Mouse (Mus musculus) T-helper 17 cell (primary cell): ENCODE measurements around the gene Hivep3.

Experiments
- in situ Hi-C, 2 experiments: fragments of 300-600 bp; cut with MboI, MseI; formaldehyde crosslinking; loops; 1 replicate in 1 of 2; 2 replicates in 1 of 2; pipeline ENCODE4 v1.15.1; 2025; ENCODE audit warnings: high pct_unique_total_duplicates in 2 of 2

The Hivep3 gene

DNA sequence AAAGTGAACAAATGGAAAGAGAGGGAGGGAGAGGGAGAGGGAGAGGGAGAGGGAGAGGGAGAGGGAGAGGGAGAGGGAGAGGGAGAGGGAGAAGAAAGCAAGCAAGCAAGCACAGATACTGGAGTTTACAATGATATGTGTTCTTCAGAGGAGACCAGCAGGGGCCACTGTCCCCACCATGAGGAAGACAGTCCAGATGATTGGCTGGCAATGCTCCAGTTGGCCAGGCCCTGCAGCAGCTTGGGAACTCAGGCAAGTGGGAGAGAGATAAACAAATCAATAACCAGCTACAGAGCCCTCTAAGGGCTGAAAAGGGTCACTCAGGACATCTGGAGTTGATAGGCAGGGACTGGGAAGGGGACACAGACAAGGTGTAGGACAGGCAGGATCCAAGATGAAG, 169.7 kb downstream of the Hivep3 start:
- in situ Hi-C loops = no loop called here

DNA sequence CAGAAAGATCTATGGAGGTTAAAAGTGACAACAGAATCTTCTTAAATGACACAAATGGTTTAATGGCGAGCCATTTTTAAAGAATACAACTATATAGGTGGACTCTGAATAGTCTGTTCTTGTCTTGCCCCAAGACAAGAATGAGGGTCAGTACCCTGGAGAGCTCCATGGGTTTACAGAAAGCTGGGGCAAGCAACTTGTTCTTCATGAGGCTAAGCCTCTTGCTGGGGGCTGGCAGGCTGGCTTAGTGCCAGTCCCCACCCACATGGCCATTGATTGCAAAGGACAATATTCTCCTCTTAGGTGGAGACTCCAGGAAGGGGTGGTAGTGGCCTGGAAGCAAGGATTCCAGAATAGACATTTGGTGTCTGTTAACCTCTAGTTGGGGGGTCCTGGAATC, 170.2 kb downstream of the Hivep3 start:
- in situ Hi-C loops = no loop called here

DNA sequence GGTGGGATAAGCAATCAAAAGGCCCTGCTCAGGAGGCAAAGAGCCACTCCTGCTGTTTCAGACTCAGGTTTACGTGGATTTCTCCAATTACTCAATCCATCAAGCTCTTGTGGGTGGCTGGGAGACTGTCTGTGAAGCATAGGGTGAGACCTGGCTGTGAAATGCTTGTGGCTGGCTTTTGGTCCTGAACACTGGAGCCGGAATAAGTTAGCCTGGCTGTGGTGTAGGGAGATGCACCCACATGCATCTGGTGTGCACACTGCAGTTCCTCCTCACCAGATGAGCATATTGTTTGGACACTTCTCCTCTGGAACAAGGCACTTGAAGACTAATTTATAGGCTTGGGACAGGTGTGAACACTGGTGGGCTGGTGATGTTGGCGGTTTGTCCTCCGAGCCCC, 170.7 kb downstream of the Hivep3 start:
- in situ Hi-C loops = no loop called here

DNA sequence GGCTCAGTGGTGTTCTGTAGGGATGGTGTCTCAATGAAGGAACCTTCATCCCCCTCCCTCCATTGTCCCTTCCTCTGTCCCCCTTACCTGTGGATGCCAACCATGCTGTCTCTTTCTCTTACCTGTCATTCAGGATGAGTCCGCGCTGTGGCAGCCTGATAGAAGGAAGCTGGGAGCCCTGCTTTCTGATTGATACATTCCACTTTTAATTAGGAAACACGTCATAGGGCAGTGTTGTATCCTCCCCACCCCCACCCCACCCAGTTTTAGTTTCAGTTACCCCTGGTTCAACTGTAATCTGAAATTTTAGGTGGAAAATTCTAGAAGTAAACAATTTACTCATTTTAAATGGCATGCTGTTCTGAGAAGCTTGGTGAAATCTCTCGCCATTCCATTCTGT, 173.5 kb downstream of the Hivep3 start:
- in situ Hi-C loops = no loop called here

DNA sequence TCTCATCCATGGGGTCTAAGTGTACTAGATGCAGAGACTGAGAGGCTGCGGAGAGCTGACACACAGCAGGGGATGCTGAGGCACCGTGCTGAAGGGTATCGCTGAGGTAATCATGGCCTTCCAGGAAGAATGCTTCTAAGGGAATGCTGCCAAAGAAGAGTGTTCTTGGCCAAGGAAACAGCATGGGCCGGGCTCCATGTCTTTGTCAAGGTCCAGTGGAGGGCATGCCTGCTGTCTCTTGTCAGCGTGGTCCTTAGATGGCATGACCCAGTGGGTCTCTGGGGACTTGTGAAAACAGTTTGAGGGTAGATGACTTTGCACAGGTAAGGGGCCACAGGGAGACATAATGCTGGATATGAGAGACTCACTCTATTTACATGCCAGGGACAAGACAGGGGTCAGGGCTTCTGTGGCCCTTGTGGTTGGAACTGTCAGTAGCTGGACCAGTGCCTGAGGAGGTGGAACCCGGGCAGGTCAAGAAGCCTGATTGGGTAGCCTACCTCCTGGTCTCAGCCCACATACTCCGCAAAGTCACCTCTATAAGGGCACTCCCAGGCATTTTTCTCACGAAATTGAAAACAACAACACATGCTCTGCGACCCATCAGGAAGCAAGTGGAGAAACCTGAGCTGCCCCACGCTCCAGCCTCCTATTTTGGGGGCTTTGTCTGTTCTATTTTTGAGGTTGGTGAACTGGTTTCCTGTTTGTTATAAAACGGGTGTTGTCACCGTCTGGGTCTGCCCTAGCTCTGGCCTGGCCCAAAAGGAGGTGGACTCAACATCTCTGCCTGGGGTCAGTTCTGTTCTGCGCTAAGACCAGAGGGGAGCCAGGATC, 177.7 kb downstream of the Hivep3 start:
- in situ Hi-C loops = loop anchor here in 1 of 2 experiments (10.0 kb wide), 1 partner anchor 214 kb away; no protein-coding TSS in a partner anchor

DNA sequence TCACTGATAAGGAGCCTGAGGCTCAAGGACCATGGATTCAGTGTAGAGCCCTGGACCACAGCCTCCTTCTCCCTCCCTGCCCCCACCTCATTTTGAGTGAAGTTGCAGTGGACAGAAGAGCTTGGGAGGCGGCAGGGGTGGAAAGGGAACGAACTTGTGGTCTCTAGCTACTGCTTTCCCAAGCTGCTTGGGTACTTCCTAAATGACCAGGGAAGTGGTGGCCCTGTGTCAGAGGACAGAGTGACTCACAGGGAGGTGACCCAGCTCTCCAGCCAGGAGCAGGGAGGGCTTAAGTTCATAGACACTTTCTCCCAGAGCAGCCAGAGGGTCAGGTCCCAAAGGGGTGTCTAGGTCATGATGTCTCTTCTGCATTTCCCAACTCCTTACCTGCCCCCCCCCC, 178.6 kb downstream of the Hivep3 start:
- in situ Hi-C loops = loop anchor here in 1 of 2 experiments (10.0 kb wide), 1 partner anchor 213 kb away; no protein-coding TSS in a partner anchor

DNA sequence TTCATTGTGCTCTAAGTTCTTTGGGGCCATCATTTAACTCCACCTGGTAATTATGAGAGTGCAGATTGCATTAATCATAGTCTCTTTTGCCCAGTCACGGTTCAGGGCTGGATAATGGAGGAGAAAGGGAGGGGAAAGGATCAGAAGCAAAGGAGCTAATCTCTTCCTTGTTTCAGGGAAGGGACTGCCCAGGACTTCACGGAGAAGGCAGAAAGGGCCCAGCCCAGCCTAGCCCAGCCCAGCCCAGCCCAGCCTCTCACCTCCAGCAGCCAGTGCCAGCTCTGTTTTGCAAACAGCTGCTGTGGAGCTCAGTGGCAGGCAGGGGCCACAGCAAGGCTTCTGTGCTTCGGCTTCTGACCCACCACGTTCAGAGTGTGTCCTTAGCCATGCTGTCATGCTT, 180.6 kb downstream of the Hivep3 start:
- in situ Hi-C loops = loop anchor here in 1 of 2 experiments (10.0 kb wide), 1 partner anchor 211 kb away; no protein-coding TSS in a partner anchor

DNA sequence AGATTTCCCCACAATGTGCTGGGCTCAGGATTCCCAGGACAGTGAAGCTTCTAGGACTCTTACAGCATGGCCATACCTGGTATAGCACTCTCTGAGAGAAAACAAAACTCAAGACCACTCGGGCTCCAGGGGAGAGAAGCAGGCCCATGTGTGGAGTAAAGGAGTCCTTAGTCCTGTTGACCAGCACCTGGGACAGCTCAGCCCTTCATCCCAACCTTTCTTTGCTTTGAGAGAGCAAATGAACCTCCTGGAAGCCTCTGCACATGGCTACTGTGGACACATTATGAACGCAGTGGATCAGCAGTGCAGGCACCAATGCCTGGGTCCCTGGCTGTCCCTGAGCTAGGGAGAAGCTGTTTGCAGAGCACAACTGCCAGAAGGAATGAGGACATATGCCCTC, 181.5 kb downstream of the Hivep3 start:
- in situ Hi-C loops = loop anchor here in 1 of 2 experiments (10.0 kb wide), 1 partner anchor 210 kb away; no protein-coding TSS in a partner anchor

DNA sequence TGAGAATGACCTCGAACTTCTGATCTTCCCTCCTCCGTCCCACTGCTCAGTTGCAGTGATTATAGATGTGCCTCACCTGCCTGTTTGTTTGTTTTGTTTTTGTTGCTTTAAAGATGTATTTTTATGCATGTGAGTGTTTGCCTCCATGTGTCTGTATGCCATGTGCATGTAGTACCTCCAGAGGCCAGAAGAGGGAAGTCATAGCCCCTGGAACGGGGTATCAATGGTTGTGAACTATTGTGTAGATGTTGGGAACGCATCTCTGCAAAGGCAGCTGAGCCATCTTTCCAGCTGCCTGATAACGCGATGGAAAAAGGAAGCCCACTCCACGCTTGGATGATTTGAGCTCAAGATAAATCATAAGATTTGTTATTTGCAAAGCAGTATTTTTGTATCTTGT, 183.9 kb downstream of the Hivep3 start:
- in situ Hi-C loops = loop anchor here in 1 of 2 experiments (10.0 kb wide), 1 partner anchor 207 kb away; no protein-coding TSS in a partner anchor

DNA sequence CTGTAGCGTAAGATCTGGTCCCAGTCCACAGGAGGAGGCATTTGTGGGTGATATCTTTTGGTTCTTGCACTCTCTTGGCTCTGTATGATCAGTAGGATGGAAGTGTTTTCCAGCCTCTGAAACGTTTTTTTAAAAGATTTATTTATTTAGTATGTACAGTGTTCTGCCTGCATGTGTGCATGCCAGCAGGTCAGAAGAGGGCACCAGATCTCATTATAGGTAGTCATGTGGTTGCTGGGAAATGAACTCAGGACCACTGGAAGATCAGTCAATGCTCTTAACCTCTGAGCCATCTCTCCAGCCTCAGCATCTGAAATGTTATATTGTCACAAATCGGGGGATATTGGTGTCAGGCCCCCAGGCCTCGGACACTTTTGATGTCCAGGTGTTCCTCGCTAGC, 185.8 kb downstream of the Hivep3 start:
- in situ Hi-C loops = loop anchor here in 1 of 2 experiments (10.0 kb wide), 1 partner anchor 205 kb away; no protein-coding TSS in a partner anchor

DNA sequence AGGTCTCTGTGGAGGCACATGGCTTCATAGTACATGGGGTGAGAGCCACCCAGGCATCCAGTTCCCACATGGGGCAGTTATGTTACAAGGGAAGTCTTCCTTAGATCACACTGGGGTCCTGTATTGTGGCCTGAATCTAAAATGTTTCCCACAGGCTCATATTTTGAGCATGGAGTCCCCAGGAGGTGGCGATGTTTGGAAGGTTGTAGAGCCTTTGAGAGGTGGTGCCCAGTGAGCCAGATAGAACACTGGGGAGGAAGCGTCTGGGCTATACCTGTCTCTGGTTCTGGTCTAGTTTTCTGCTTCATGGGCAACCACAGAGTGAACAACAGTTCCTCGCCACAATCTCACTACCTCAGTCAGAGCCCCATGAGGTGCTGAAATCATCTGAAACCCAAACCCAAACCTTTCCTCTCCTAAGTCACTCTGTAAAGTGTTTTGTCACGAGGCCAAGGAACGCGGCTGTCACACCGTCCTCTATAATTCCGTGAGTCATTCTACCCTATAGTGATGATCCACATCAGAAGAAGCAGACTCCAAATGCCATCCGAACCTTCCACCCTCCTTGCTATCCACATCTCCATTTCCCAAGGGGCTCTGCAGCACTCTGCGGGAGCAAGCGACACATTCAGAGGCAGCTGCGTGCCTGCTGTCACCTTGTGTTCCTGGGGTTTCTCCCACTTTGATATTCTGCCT, 187.6 kb downstream of the Hivep3 start:
- in situ Hi-C loops = loop anchor here (5.0 to 10.0 kb wide), 4 partner anchors 111 to 181 kb away; partner anchors contain the start of gene AL607142.1 (in 2 of the 2)

DNA sequence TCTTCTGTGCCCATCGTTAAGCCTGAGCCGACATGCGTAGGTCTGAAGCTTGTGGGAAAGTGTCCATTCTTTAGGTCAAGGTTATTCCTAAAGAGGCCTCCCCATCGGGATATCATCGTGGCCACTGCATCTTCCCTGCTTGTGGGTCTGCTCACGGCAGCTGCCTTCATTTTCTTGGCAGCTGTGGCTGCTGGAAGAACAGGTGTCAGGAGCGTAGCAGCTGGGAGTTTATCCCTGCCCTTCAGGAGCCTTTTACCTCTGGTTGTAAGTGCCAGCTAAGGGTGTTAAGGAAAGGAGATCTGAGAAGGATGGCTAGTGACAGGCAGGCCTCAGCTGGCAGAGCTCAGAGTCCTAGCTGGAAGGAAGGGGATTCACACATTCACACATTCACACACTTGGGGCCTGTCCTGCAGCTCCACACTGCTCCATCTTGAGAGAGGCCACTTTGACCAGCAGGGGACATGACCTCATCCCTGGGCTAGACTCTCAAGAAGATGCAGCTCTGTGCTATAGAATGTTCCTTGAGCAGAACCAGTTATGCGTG, 188.2 kb downstream of the Hivep3 start:
- in situ Hi-C loops = loop anchor here (5.0 to 10.0 kb wide), 4 partner anchors 111 to 181 kb away; partner anchors contain the start of gene AL607142.1 (in 2 of the 2)

DNA sequence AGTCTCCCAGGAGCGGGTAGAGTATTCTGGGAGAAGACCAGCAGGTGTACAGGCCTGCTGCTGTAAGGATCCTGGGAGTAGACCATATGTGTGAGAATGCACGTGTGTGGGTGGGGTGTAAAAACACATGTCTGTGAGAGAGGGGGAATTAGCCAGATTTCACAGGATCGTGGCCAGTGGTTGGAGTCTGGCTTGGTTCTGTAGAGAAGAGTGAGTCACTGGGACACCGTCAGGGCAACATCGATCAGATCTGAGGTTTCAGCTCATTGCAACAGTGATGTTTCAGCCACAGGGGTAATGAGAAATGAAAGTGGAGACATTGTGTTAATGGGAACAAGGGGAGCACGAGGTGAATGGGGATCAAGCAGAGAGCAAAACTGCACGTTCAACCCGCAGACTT, 189.4 kb downstream of the Hivep3 start:
- in situ Hi-C loops = loop anchor here (5.0 to 10.0 kb wide), 4 partner anchors 109 to 179 kb away; partner anchors contain the start of gene AL607142.1 (in 2 of the 2)

DNA sequence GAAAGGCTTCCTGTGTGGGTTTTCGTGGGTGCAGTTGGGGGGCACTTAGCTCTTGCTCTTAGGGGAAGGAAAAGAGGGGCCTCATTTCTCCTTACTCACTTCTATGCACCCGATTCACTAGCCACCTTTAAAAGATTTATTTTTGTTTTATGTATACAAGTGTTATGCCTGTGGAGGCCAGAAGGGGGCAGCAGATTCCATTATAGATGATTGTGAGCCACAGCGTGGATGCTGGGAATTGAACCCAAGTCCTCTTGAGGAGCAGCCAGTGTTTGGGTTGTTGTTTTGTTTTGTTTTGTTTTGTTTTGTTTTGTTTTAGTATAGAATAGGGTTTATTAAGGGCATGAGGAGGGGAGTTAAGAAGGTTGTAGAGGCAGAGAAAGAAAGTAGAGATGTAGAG, 189.8 kb downstream of the Hivep3 start:
- in situ Hi-C loops = loop anchor here (5.0 to 10.0 kb wide), 4 partner anchors 109 to 179 kb away; partner anchors contain the start of gene AL607142.1 (in 2 of the 2)

DNA sequence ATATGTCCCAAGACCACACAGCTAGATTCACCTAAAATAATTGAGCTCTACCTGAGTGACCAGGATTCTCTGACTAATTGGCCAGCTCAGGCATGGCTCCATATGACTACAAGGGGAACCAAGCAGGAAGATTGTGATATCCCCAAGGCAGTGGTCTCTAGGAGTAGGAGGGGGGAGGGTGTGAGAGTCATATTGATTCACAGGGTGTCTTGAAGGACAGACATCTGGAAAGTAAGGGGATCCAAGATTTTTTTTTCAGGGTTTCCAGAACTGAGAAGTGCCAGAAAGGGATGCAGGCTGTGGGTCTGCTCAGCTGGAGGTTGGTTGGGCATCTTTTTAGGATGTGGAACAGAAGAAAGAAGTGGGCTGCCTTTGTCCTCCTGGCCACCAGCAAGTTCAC, 191.5 kb downstream of the Hivep3 start:
- in situ Hi-C loops = loop anchor here in 1 of 2 experiments (10.0 kb wide), 1 partner anchor 110 kb away; no protein-coding TSS in a partner anchor

DNA sequence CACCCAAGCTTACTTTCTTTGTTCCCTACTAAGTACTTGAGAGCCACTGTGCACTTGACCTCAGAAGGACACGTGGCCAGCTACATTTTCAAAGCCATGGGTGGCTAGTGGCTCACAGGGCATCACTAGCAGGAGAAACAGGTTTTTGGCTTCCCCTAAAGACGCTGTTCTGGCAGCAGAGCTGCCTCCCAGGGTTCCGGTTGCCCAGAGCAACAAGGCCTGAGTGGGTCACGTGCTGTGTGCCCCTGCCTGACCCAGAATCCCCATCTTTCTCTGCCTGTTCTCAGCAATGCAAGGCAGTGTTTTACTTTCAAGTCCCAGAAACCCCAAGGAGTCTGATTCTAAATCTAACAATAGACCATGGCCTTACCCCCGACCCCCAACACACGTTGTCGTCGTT, 198.3 kb downstream of the Hivep3 start:
- in situ Hi-C loops = no loop called here

DNA sequence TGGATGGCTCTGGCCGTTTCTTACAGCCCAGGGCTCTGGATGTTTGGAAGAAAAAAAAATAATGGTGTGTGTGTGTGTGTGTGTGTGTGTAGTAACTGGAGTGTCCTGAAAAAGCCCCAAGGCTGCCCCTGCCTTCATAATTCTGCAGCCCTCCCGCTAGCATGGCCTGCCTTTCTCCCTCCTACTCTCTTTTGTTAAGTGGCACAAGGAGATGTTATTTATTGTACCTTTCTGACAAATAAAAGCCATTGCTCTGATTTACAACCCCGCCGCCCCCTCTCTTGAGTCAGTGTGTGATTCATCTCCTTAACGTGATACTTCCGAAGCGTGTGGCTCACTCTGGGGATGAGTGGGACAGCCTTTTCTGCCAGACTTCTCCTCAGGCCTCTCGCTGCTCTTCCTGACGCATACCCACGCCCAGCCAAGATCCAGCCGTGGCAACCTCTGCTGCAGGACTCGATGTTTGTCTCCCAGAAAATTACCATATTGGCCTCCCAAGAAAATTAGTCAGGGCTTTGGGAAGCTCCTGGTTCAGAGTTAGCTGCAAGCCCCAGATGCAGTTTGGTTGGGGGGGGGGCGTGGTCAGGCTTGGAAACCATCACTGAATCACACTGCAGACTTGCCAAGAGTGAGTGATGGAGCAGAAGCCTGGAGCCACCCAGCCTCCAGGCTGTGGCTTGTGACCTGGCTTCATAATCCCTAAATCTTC, 199.1 kb downstream of the Hivep3 start:
- in situ Hi-C loops = no loop called here

DNA sequence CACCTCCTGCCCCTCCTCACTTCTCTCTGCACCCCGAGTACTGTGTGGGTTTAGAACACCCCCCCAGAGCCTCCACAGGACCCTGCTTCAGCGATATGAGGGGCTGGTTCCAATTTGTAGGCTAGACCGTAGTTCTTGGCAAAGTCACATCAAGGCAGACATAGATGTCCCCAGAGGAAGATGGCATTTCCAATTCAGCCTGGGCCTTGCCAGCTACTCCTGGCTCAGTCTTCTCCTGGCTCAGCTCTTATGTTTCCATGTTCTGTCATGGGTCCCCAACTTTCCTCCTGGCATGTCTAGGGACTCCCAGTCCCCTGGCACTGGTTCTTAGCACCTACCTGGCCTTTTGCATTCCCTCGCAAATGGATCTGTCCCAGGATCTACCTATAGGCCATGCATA, 201.3 kb downstream of the Hivep3 start:
- in situ Hi-C loops = no loop called here

DNA sequence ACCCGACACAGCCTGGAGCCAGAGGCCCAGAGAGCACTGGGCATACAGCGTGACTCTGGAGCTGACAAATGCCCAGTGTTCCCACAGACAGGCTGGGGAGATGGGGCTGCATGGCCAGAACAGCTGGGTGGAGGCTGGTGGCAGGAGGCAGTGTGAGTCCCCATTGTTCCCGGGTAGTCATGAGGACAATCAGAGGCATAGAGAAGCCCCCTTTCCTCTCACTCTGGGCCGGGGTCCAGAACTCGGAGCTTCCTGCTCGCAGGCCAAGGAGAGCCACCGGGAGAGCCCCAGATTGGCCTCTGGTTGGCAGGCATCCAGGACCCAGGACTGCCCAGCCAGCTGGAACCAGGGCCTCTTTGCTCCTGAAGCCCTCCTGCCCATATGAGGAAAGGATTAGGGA, 204.3 kb downstream of the Hivep3 start:
- in situ Hi-C loops = no loop called here

DNA sequence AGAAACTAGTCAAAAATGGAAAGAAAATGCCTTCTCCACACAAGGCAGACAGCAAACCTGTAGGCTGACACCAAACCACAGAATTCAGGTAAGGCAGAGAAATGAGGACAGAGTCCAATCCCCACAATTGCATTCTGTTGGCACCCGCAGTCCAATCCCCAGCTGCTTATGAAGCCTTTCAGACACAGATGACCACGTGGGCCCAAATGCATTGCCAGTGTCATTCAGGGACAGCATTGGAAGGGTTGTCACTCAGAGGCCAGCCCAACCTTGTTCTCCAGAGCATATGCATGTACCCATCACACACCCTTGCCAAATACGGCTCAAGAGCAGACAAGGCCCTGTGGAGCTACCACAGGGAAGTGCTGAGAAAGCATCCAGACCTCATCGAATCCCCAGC, 204.9 kb downstream of the Hivep3 start:
- in situ Hi-C loops = no loop called here

DNA sequence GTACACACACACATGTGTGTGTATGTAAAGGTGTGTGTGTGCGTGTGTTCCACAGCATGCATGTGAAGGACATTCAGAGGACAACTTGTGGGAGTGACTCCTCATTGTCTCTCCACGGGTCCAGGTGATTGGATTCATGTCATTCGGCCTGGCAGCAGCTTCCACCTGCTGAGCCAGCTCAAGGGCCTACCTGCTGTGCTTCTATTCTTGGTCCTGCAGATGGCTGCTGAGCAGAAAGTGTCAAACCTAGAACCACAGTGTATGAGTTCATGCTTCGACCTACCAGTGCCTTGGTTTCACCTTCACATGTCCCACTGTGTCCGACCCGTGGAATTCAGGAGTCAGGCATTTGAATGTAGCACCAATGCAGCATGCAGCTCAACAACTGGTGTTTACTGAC, 206.2 kb downstream of the Hivep3 start:
- in situ Hi-C loops = no loop called here
